Mouse (Mus musculus) small intestine, adult 2 months (tissue): ENCODE measurements around the gene Fbxw7. TPM values are rescaled to one million over a fixed set of nuclear protein-coding genes. Genes with fewer than 3 reads are reported as not detected.

Source experiments
- H3K27ac ChIP-seq: fragments of 200-500 bp; 2 replicates; pipeline ENCODE4 v1.5.1; 2012; ENCODE audit warnings: low read depth, low read length, control low read depth, inconsistent platforms; ENCODE audit not compliant: insufficient read depth
- H3K27me3 ChIP-seq: fragments of 200-500 bp; 2 replicates; pipeline ENCODE4 v1.6.1; 2012; ENCODE audit warnings: mild to moderate bottlenecking, moderate library complexity, low read length, inconsistent platforms; ENCODE audit not compliant: control insufficient read depth, insufficient read depth
- H3K36me3 ChIP-seq: fragments of 200-500 bp; 2 replicates; pipeline ENCODE4 v1.6.1; 2012; ENCODE audit warnings: mild to moderate bottlenecking, low read length, control low read depth, inconsistent platforms; ENCODE audit not compliant: control insufficient read depth, insufficient read depth
- H3K4me1 ChIP-seq: fragments of 200-500 bp; 2 replicates; pipeline ENCODE4 v1.6.1; 2012; ENCODE audit warnings: low read length, inconsistent platforms, mixed read lengths; ENCODE audit not compliant: control insufficient read depth, insufficient read depth, insufficient read length
- H3K4me3 ChIP-seq: fragments of 200-500 bp; 2 replicates; pipeline ENCODE4 v1.5.1; 2012; ENCODE audit warnings: low read depth, mild to moderate bottlenecking, control low read depth, inconsistent platforms, low read length, moderate library complexity
- CTCF ChIP-seq: fragments of 200-500 bp; IDR thresholded peaks from 2 replicates; pipeline ENCODE4 v1.5.1; 2012; ENCODE audit warnings: low read depth, mild to moderate bottlenecking, control low read depth, inconsistent platforms, low read length, moderate library complexity, mixed read lengths; ENCODE audit not compliant: insufficient replicate concordance, insufficient read length; ENCODE audit errors: extremely low read depth
- POLR2A ChIP-seq: fragments of 200-500 bp; IDR thresholded peaks from 2 replicates; pipeline ENCODE4 v1.6.1; 2012; ENCODE audit warnings: low read depth, mild to moderate bottlenecking, control low read depth, inconsistent platforms, low read length, moderate library complexity
- WGBS: fragments of 180-500 bp; shearing (Covaris S2); methylation state at CpG from one replicate; pipeline ENCODE4 v1.1.7; 2018; 5-methylcytosine and 5-hydroxymethylcytosine counted together
- polyA plus RNA-seq: library from polyadenylated mRNA; depleted of rRNA; stranded (reverse); fragments of >200 nt; gene quantifications from 2 replicates; pipeline ENCODE4 v1.2.3, GENCODE M21; 2012

Fbxw7 gene
- polyA plus RNA-seq, 1 experiment, result 1.3 TPM

- Histone ChIP-seq H3K36me3 (peaks cover 20% of the 10 kb centered on the region), H3K4me1 (no peaks in the 10 kb centered on the region), H3K27me3 (no peaks in the 10 kb centered on the region), H3K27ac (no peak overlapping the region), H3K4me3 (no peak overlapping the region)
- TF ChIP-seq POLR2A, result no peak
- TF ChIP-seq CTCF, result no peak
- 90% methylated on average over 4 of the region's 4 CpGs for WGBS
These were observed 152.3 kb downstream of the Fbxw7 start for GRCm38 (mm10) chr3:84967364-84967763.

- H3K36me3 ChIP-seq, result peaks cover 36% of the 10 kb centered on the region
- H3K27ac ChIP-seq, result no peak overlapping the region
- H3K27me3 ChIP-seq, result no peaks in the 10 kb centered on the region
- 88% methylated on average over 5 of the region's 5 CpGs for WGBS
- TF ChIP-seq CTCF (no peak), POLR2A (no peak)
- no peak overlapping the region for H3K4me3 ChIP-seq
- H3K4me1 ChIP-seq, result no peaks in the 10 kb centered on the region
These were observed 156.5 kb downstream of the Fbxw7 start for GRCm38 (mm10) chr3:84971561-84971960.

GRCm38 (mm10) chr3:84972881-84973280, 157.8 kb downstream of the Fbxw7 start:
- WGBS, result 92% methylated on average over 2 of the region's 2 CpGs
- H3K36me3 ChIP-seq, result peaks cover 41% of the 10 kb centered on the region
- H3K4me1 ChIP-seq, result no peaks in the 10 kb centered on the region

GRCm38 (mm10) chr3:84974193-84974592, 159.1 kb downstream of the Fbxw7 start:
- TF ChIP-seq CTCF (no peak), POLR2A (no peak)
- Histone ChIP-seq H3K27me3 (no peaks in the 10 kb centered on the region), H3K27ac (no peak overlapping the region), H3K4me1 (no peaks in the 10 kb centered on the region), H3K4me3 (no peak overlapping the region), H3K36me3 (peaks cover 39% of the 10 kb centered on the region)
- 97% methylated on average over 9 of the region's 9 CpGs for WGBS

More at GRCm38 (mm10) chr3:84972881-84973280, 157.8 kb downstream of the Fbxw7 start:
- Histone ChIP-seq H3K4me3 (no peak overlapping the region), H3K27me3 (no peaks in the 10 kb centered on the region), H3K27ac (no peak overlapping the region)
- TF ChIP-seq CTCF (no peak), POLR2A (no peak)

GRCm38 (mm10) chr3:84978676-84979075, 163.6 kb downstream of the Fbxw7 start:
- Histone ChIP-seq H3K27ac (no peak overlapping the region), H3K4me1 (no peaks in the 10 kb centered on the region), H3K36me3 (peaks cover 26% of the 10 kb centered on the region), H3K4me3 (no peak overlapping the region), H3K27me3 (no peaks in the 10 kb centered on the region)
- TF ChIP-seq POLR2A (no peak), CTCF (no peak)
- 94% methylated on average over 11 of the region's 11 CpGs for WGBS

GRCm38 (mm10) chr3:84980158-84980557, 165.1 kb downstream of the Fbxw7 start:
- H3K4me1 ChIP-seq, result peaks cover 3% of the 10 kb centered on the region; the same call in 1 of the 2 replicates
- H3K36me3 ChIP-seq, result peaks cover 20% of the 10 kb centered on the region
- H3K4me3 ChIP-seq, result no peak overlapping the region
- no peak for TF ChIP-seq POLR2A
- TF ChIP-seq CTCF, result no peak
- no peak overlapping the region for H3K27ac ChIP-seq
- H3K27me3 ChIP-seq, result no peaks in the 10 kb centered on the region
- 99% methylated on average over 2 of the region's 2 CpGs for WGBS

- Histone ChIP-seq H3K27me3 (no peaks in the 10 kb centered on the region), H3K4me1 (peaks cover 3% of the 10 kb centered on the region; the same call in 1 of the 2 replicates), H3K4me3 (no peak overlapping the region), H3K36me3 (peaks cover 3% of the 10 kb centered on the region), H3K27ac (no peak overlapping the region)
- WGBS, result 71% methylated on average over 4 of the region's 4 CpGs
- TF ChIP-seq CTCF (no peak), POLR2A (no peak)
These were observed 167.6 kb downstream of the Fbxw7 start for GRCm38 (mm10) chr3:84982688-84983087.
